8 mouse cellular contexts compared by ENCODE assay signal in the genomic region with DNA sequence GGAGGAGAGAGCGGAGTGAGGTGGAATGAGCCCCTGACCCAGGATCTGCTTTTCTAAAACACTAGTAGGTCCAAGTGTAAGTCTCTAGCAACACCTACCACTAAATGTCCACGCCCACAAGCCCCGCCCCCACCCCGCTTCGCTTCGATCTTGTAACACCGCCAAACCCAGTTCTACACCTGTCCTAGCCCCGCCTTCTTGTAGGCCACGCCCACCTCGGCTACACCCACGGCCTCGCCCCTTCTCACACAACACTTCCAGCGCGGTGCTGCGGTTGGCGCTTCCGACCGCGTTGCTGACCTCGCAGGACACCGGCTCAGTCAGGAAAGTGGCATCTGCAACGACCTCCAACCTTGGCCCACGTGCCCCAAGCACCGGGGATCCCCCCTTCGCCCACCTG. TPM values are rescaled to one million over a fixed set of nuclear protein-coding genes. Genes with fewer than 3 reads are reported as not detected.
DNase-seq lines count a peak whose midpoint lies in the region; ATAC-seq and TF ChIP-seq lines count a peak whose summit lies in the region.
"Had no signal": no experiment of that assay in that cellular context is flagged by ENCODE, and none has a peak within 500 bp of the region (broad histone marks: within the 10 kb centered on the region; RNA-seq: fewer than 3 reads in every experiment).

No protein-coding gene starts in this region.

- 2% methylated on average over 25 of the region's 25 CpGs for WGBS in liver, postnatal 0 days (ENCODE audit: insufficient replicate concordance)
- 3% methylated on average over 25 of the region's 25 CpGs for WGBS in neural tube, embryonic 15.5 days

- H3K27me3 ChIP-seq in liver, postnatal 0 days (ENCODE audit: insufficient read depth, low read length), result peaks cover 59% of the 10 kb centered on the region
- H3K27me3 ChIP-seq in neural tube, embryonic 15.5 days (replicated peaks), result peaks cover 62% of the 10 kb centered on the region

- peak overlapping the region; percentile 36; the same call in 1 of the 2 replicates for H3K4me2 ChIP-seq in liver, postnatal 0 days (ENCODE audit: low read depth, low read length)
- peak overlapping the region; percentile 50 for H3K4me2 ChIP-seq in neural tube, embryonic 15.5 days
- H3K4me2 ChIP-seq: embryonic facial prominence, embryonic 12.5 days had no signal

- H3K27ac ChIP-seq in liver, postnatal 0 days (ENCODE audit: low read depth), result no peak overlapping the region
- no peak overlapping the region for H3K27ac ChIP-seq in neural tube, embryonic 15.5 days (replicated peaks)
- H3K27ac ChIP-seq: embryonic facial prominence, embryonic 12.5 days had no signal

- H3K9me3 ChIP-seq in liver, postnatal 0 days (ENCODE audit: low read length), result no peaks in the 10 kb centered on the region
- no peaks in the 10 kb centered on the region for H3K9me3 ChIP-seq in neural tube, embryonic 15.5 days (replicated peaks)
- H3K9me3 ChIP-seq: embryonic facial prominence, embryonic 12.5 days had no signal

- H3K36me3 ChIP-seq in liver, postnatal 0 days (replicated peaks; ENCODE audit: insufficient read depth, low read length), result no peaks in the 10 kb centered on the region
- no peaks in the 10 kb centered on the region for H3K36me3 ChIP-seq in neural tube, embryonic 15.5 days
- H3K36me3 ChIP-seq: embryonic facial prominence, embryonic 12.5 days had no signal

- TF ChIP-seq CTCF in liver, postnatal 0 days (IDR thresholded peaks at IDR 0.05; ENCODE audit: low read depth), result no peak

- DNase-seq in CD4-positive, CD25-positive, alpha-beta regulatory T cell, adult 2 months (ENCODE audit: low read depth, low spot score), result peak; percentile 82
- peak; percentile 91 for DNase-seq in ES-CJ7 (ENCODE audit: low read depth, low spot score)
- DNase-seq in induced T-regulatory cell, adult 2 months (ENCODE audit: low read depth), result peak; percentile 89
- peak; percentile 86 for DNase-seq in liver, postnatal 0 days
- DNase-seq in right cerebral cortex, postnatal 36 days (ENCODE audit: low spot score in 2 of 2), result no peak
- DNase-seq in left cerebral cortex, adult 9 months (ENCODE audit: low spot score in 2 of 2), result no peak

- no peak overlapping the region for H3K9ac ChIP-seq in liver, postnatal 0 days (replicated peaks)
- H3K9ac ChIP-seq in neural tube, embryonic 15.5 days (replicated peaks), result no peak overlapping the region; the same call in 1 of the 2 replicates
- H3K9ac ChIP-seq: embryonic facial prominence, embryonic 12.5 days had no signal

- peak; percentile 85 for ATAC-seq in liver, postnatal 0 days
- no peak for ATAC-seq in neural tube, embryonic 15.5 days (ENCODE audit: low FRiP score)

- peak overlapping the region; percentile 15; the same call in 1 of the 2 replicates for H3K4me3 ChIP-seq in liver, postnatal 0 days (ENCODE audit: low read depth, low read length)
- peak overlapping the region; percentile 23 for H3K4me3 ChIP-seq in neural tube, embryonic 15.5 days (replicated peaks)
- H3K4me3 ChIP-seq: embryonic facial prominence, embryonic 12.5 days had no signal

- no peak for TF ChIP-seq EP300 in liver, postnatal 0 days (IDR thresholded peaks at IDR 0.05; ENCODE audit: low read depth)

- peaks cover 12% of the 10 kb centered on the region for H3K4me1 ChIP-seq in liver, postnatal 0 days (ENCODE audit: insufficient read depth)
- H3K4me1 ChIP-seq in neural tube, embryonic 15.5 days, result peaks cover 32% of the 10 kb centered on the region

RNA-seq across cellular contexts. Expression of gene Kirrel2, which starts 3.7 kb away (rescaled TPM):
- 0.05 TPM in 1 of 2 replicates, not detected in the other for polyA plus RNA-seq in liver, postnatal 0 days (2015; fragmentation: Nextera tagmentation; extraction: Ambion mirVana)
- polyA plus RNA-seq in neural tube, embryonic 15.5 days (2015; fragmentation: Nextera tagmentation; extraction: Ambion mirVana), result 0.15 and 0.36 TPM in 2 replicates

RNA-seq across cellular contexts. Expression of gene Nphs1, which starts 4.3 kb away (rescaled TPM):
- 0.06 and 0.07 TPM in 2 replicates for polyA plus RNA-seq in liver, postnatal 0 days (2015; fragmentation: Nextera tagmentation; extraction: Ambion mirVana)
- polyA plus RNA-seq in neural tube, embryonic 15.5 days (2015; fragmentation: Nextera tagmentation; extraction: Ambion mirVana), result 0.14 and 0.23 TPM in 2 replicates

RNA-seq across cellular contexts. Expression of gene Aplp1, which starts 8.4 kb away (rescaled TPM):
- polyA plus RNA-seq in liver, postnatal 0 days (2015; fragmentation: Nextera tagmentation; extraction: Ambion mirVana), result 1.2 and 1.6 TPM in 2 replicates
- polyA plus RNA-seq in neural tube, embryonic 15.5 days (2015; fragmentation: Nextera tagmentation; extraction: Ambion mirVana), result 577 and 709 TPM in 2 replicates

RNA-seq across cellular contexts. Expression of gene Nfkbid, which starts 32.2 kb away (rescaled TPM):
- polyA plus RNA-seq in liver, postnatal 0 days (2015; fragmentation: Nextera tagmentation; extraction: Ambion mirVana), result 1.7 and 2.3 TPM in 2 replicates
- polyA plus RNA-seq in neural tube, embryonic 15.5 days (2015; fragmentation: Nextera tagmentation; extraction: Ambion mirVana), result 2.7 and 3.2 TPM in 2 replicates

RNA-seq across cellular contexts. Expression of gene Hcst, which starts 34.1 kb away (rescaled TPM):
- 17.4 and 17.6 TPM in 2 replicates for polyA plus RNA-seq in liver, postnatal 0 days (2015; fragmentation: Nextera tagmentation; extraction: Ambion mirVana)
- polyA plus RNA-seq in neural tube, embryonic 15.5 days (2015; fragmentation: Nextera tagmentation; extraction: Ambion mirVana), result 0.95 and 4.5 TPM in 2 replicates

Comparison
In these comparisons a context has a peak if more than half of its experiments do, and no peak if none do; other contexts are left out.
1. DNase-seq: peak in CD4-positive, CD25-positive, alpha-beta regulatory T cell, adult 2 months (single experiment), ES-CJ7 (single experiment), induced T-regulatory cell, adult 2 months (single experiment) and liver, postnatal 0 days (single experiment); none in right cerebral cortex, postnatal 36 days (0 of 2) and left cerebral cortex, adult 9 months (0 of 2).
2. RNA of gene Aplp1, which starts 8.4 kb away (polyA plus RNA-seq): 577 to 709 TPM in neural tube, embryonic 15.5 days; 1.2 to 1.6 TPM in liver, postnatal 0 days; every median in the first group is over 100 times any median in the second.